Comparison of ENCODE assay signal across 15 mouse cellular contexts in genomic region chr2:164776130-164776529, GRCm38 (mm10). TPM values are rescaled to one million over a fixed set of nuclear protein-coding genes. Genes with fewer than 3 reads are reported as not detected.
"Had no signal": no experiment of that assay in that cellular context is flagged by ENCODE, and none has a peak within 500 bp of the region (broad histone marks: within the 10 kb centered on the region; RNA-seq: fewer than 3 reads in every experiment).

No protein-coding gene starts in this region.

- H3K4me3 ChIP-seq: midbrain, embryonic 10.5 days; midbrain, embryonic 12.5 days; neural tube, embryonic 12.5 days; stomach, embryonic 15.5 days had no signal

- H3K9me3 ChIP-seq: midbrain, embryonic 10.5 days; midbrain, embryonic 12.5 days; neural tube, embryonic 12.5 days; stomach, embryonic 15.5 days had no signal

- H3K27me3 ChIP-seq: neural tube, embryonic 12.5 days; stomach, embryonic 15.5 days had no signal

- ATAC-seq: midbrain, embryonic 16.5 days had no signal

- H3K9ac ChIP-seq: lung, embryonic 14.5 days; midbrain, embryonic 12.5 days; neural tube, embryonic 12.5 days; stomach, embryonic 15.5 days had no signal

- H3K27ac ChIP-seq: midbrain, embryonic 10.5 days; midbrain, embryonic 12.5 days; neural tube, embryonic 12.5 days; stomach, embryonic 15.5 days; stomach, postnatal 0 days had no signal

- DNase-seq: lung, adult 18-20 months; lung, embryonic 14.5 days; lung, postnatal 10 days; lung, postnatal 4 days; midbrain, embryonic 14.5 days; right cerebral cortex, postnatal 14 days; thymus, adult 2 months; thymus, postnatal 36 days had no signal

- H3K36me3 ChIP-seq: stomach, embryonic 15.5 days had no signal

- H3K4me2 ChIP-seq: lung, embryonic 14.5 days; midbrain, embryonic 12.5 days; neural tube, embryonic 12.5 days; stomach, embryonic 15.5 days had no signal

RNA-seq across cellular contexts. Expression of gene Tnnc2, which starts 3.6 kb away (rescaled TPM):
- polyA plus RNA-seq: lung, embryonic 14.5 days; midbrain, embryonic 10.5 days; midbrain, embryonic 14.5 days; spleen, adult 2 months had no signal
